Mouse (Mus musculus) myocyte (in vitro differentiated cells): ENCODE data around the gene Kazn. TPM values are rescaled to one million over a fixed set of nuclear protein-coding genes. Genes with fewer than 3 reads are reported as not detected.

Experiments
- H3K27me3 ChIP-seq: one replicate; pipeline ENCODE4 v1.6.1; 2011; ENCODE audit not compliant: control insufficient read depth, insufficient read depth, insufficient read length
- H3K36me3 ChIP-seq: one replicate; pipeline ENCODE4 v1.6.1; 2011; ENCODE audit not compliant: control insufficient read depth, insufficient read depth
- H3K4me2 ChIP-seq: one replicate; pipeline ENCODE4 v1.6.1; 2011; ENCODE audit warnings: low read depth, control low read depth
- H3K4me3 ChIP-seq: one replicate; pipeline ENCODE4 v1.5.1; 2011; ENCODE audit warnings: mild to moderate bottlenecking, control low read depth, moderate library complexity
- H3K79me2 ChIP-seq: one replicate; pipeline ENCODE4 v1.6.1; 2011; ENCODE audit not compliant: control insufficient read depth, insufficient read depth
- H3ac ChIP-seq: one replicate; pipeline ENCODE4 v1.6.1; 2011; ENCODE audit not compliant: control insufficient read depth, insufficient read length
- CEBPB ChIP-seq: IDR thresholded peaks from 2 replicates; pipeline ENCODE4 v1.6.1; 2011; ENCODE audit warnings: mild to moderate bottlenecking, moderate library complexity; ENCODE audit not compliant: poor library complexity, insufficient read depth, severe bottlenecking
- E2F4 ChIP-seq: IDR thresholded peaks from one replicate; pipeline ENCODE4 v1.6.1; 2011; ENCODE audit warnings: mild to moderate bottlenecking, control low read depth, moderate library complexity; ENCODE audit not compliant: insufficient read depth
- MAX ChIP-seq: IDR thresholded peaks from one replicate; pipeline ENCODE4 v1.6.1; 2011; ENCODE audit warnings: low read depth, mild to moderate bottlenecking, control low read depth
- MYOD1 ChIP-seq, 3 experiments: IDR thresholded peaks; one replicate each; pipeline ENCODE4 v1.6.1; 2011; ENCODE audit warnings: control low read depth in 2 of 3, low read depth in 2 of 3, mild to moderate bottlenecking in 2 of 3, moderate library complexity in 1 of 3; ENCODE audit not compliant: insufficient read length in 2 of 3, control insufficient read depth in 1 of 3
- MYOG ChIP-seq, 3 experiments: IDR thresholded peaks; one replicate each; pipeline ENCODE4 v1.6.1; 2011; ENCODE audit warnings: control low read depth in 2 of 3, low read depth in 2 of 3, mild to moderate bottlenecking in 2 of 3; ENCODE audit not compliant: insufficient read length in 2 of 3, control insufficient read depth in 1 of 3, insufficient read depth in 1 of 3
- POLR2A ChIP-seq: IDR thresholded peaks from one replicate; pipeline ENCODE4 v1.6.1; 2011; ENCODE audit warnings: low read depth, mild to moderate bottlenecking, control low read depth, moderate library complexity; ENCODE audit not compliant: insufficient read length
- POLR2AphosphoS2 ChIP-seq: IDR thresholded peaks from one replicate; pipeline ENCODE4 v1.6.1; 2011; ENCODE audit warnings: low read depth, control low read depth; ENCODE audit not compliant: insufficient read length
- REST ChIP-seq: IDR thresholded peaks from one replicate; pipeline ENCODE4 v1.6.1; 2011; ENCODE audit warnings: mild to moderate bottlenecking, control low read depth, moderate library complexity; ENCODE audit not compliant: insufficient read depth, insufficient read length
- SRF ChIP-seq: IDR thresholded peaks from one replicate; pipeline ENCODE4 v1.6.1; 2011; ENCODE audit warnings: low read depth; ENCODE audit not compliant: control insufficient read depth, insufficient read length
- TCF12 ChIP-seq: IDR thresholded peaks from one replicate; pipeline ENCODE4 v1.6.1; 2011; ENCODE audit warnings: mild to moderate bottlenecking, control low read depth; ENCODE audit not compliant: poor library complexity, insufficient read depth, severe bottlenecking
- TCF3 ChIP-seq: IDR thresholded peaks from one replicate; pipeline ENCODE4 v1.6.1; 2011; ENCODE audit warnings: low read depth, control low read depth; ENCODE audit not compliant: insufficient read length
- USF1 ChIP-seq: IDR thresholded peaks from one replicate; pipeline ENCODE4 v1.6.1; 2011; ENCODE audit warnings: low read depth, mild to moderate bottlenecking, control low read depth, moderate library complexity
- polyA plus RNA-seq: library from polyadenylated mRNA; unstranded; fragments of >200 nt; fragmentation: generic; extraction: Trizol; gene quantifications from one replicate; pipeline ENCODE4 v1.2.1, GENCODE M21; 2012; ENCODE audit warnings: missing spikeins

Kazn gene
- polyA plus RNA-seq, 1 experiment = not detected

DNA sequence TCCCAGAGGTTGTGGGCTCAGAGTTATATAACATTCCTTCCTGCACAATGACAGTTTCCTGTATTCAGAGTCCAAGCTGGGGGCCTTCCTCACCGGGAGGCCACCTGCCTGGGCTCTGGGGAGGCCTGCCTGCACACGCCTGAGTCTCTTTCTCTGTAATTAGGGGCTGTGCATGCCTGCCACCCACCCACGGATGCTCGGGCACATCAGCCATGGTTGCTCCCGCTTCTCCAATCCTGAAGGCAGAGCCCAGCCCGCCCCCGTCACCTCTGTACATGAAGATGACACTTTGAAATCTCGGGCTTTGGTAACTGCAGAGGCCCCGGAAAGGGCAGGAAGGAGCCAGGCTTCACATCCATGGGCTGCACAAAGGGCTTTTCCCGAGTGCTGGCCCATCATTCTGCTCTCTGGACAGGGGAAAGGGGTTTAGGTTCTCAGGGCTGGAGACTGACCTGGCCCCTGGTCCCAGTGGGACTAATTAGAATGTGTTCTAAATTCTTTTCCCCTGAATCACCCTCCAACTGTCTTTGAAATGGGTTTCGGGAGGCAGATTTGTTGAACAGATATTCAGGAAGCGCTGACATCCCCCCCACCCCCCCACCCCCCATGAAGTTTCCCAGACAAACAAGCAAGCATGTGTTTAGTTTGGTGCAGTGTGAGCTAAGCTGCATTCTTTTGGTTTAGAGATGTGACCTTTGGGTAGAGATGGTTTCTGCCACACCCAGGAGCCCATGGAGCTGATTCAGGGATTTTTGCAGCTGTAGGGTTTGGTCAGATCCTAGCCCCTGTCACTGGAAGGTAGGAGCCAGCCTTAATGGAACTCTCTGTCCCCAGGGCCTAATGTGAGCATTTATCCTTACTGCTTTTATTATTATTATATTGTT lies 12.5 kb upstream of the Kazn start:
- no peak overlapping the region for H3ac ChIP-seq
- no peaks in the 10 kb centered on the region for H3K27me3 ChIP-seq
- no peak overlapping the region for H3K4me2 ChIP-seq
- no peaks in the 10 kb centered on the region for H3K36me3 ChIP-seq
- H3K4me3 ChIP-seq = no peak overlapping the region
- TF ChIP-seq MAX (no peak), POLR2AphosphoS2 (no peak), E2F4 (no peak), SRF (no peak), USF1 (no peak), POLR2A (no peak)
- no peaks in the 10 kb centered on the region for H3K79me2 ChIP-seq

DNA sequence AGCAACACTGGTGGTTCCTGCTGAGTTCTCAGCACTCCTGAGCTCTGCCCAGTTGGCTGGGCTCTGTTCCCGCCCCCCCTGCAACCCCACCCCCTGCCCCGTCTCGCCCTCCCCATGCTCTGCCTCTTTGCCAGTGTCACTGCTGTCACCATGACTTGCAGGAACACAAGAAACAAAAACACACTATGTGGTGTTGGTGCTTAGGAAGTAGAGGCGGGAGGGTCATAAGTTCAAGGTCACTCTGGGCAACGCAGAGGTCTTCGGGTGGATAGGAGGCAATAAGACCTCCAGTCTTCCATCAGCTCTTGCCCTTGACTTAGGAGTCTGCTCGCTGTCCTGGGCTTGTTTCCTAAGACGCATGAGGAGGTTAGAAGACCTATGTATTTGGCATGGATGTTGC lies 10.9 kb upstream of the Kazn start:
- Histone ChIP-seq H3K79me2 (no peaks in the 10 kb centered on the region), H3K36me3 (no peaks in the 10 kb centered on the region), H3K4me2 (no peak overlapping the region), H3ac (no peak overlapping the region), H3K27me3 (no peaks in the 10 kb centered on the region), H3K4me3 (no peak overlapping the region)
- TF ChIP-seq TCF12 = no peak
- TF ChIP-seq MAX = no peak
- TF ChIP-seq POLR2A = no peak
- no peak for TF ChIP-seq SRF
- no peak for TF ChIP-seq E2F4
- no peak for TF ChIP-seq CEBPB
- TF ChIP-seq USF1 = no peak
- no peak for TF ChIP-seq REST
- TF ChIP-seq TCF3 = no peak
- TF ChIP-seq MYOD1 (IDR thresholded peaks at IDR 0.05; ENCODE audit: control insufficient read depth in 1 of 3, insufficient read length in 2 of 3, low read depth in 2 of 3) = no peak
- TF ChIP-seq POLR2AphosphoS2 = no peak
- TF ChIP-seq MYOG (IDR thresholded peaks at IDR 0.05; ENCODE audit: control insufficient read depth in 1 of 3, insufficient read depth in 1 of 3, insufficient read length in 2 of 3, low read depth in 2 of 3) = no peak

DNA sequence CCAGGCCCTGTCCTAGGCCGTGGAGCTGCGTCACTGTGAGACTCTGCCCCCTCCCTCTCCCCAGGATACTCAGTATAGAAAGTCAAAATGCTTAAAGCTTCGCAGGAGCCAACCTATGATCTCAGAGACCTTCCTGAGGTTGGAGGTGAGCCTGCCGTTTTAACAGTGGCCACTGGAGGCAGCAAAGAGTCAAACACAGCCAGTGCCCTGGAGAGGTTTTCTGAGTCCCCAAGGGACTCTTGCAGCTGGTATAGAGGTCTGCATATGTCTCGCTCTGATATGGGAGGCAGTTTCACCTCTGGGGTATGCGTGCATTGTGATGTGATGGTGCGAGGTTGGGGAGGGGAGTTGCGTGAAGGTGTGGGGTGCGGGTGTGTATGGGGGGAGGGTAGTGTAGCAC lies 10.2 kb upstream of the Kazn start:
- Histone ChIP-seq H3K36me3 (no peaks in the 10 kb centered on the region), H3K79me2 (no peaks in the 10 kb centered on the region), H3K4me2 (no peak overlapping the region), H3ac (no peak overlapping the region), H3K27me3 (no peaks in the 10 kb centered on the region), H3K4me3 (no peak overlapping the region)
- no peak for TF ChIP-seq CEBPB
- TF ChIP-seq TCF12 = no peak
- TF ChIP-seq USF1 = no peak
- no peak for TF ChIP-seq SRF
- TF ChIP-seq POLR2AphosphoS2 = no peak
- TF ChIP-seq REST = no peak
- TF ChIP-seq POLR2A = no peak
- no peak for TF ChIP-seq TCF3
- no peak for TF ChIP-seq MAX
- no peak for TF ChIP-seq MYOG (IDR thresholded peaks at IDR 0.05; ENCODE audit: control insufficient read depth in 1 of 3, insufficient read depth in 1 of 3, insufficient read length in 2 of 3, low read depth in 2 of 3)
- no peak for TF ChIP-seq E2F4
- TF ChIP-seq MYOD1 (IDR thresholded peaks at IDR 0.05; ENCODE audit: control insufficient read depth in 1 of 3, insufficient read length in 2 of 3, low read depth in 2 of 3) = no peak

DNA sequence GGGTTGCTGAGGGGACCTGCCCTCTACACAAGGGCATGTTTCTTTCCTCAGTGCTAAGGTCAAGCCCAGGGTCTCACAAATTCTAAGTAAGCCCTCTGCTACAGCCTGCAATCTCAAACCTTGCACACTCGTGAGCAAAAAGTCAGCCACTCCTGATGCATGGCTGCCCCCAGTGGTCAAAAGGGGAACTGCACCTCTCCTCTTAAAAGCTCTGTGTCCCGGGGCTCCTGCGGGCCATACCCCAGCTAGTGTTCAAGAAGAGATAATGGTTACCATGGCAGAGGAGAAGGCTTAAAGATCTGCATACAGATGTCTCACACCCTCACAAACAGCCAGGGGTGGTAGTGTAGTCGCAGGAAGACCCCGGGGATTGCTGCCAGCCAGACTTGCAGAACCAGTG lies 9.2 kb upstream of the Kazn start:
- no peak overlapping the region for H3K4me2 ChIP-seq
- no peak overlapping the region for H3K4me3 ChIP-seq
- H3K27me3 ChIP-seq = no peaks in the 10 kb centered on the region
- TF ChIP-seq TCF3 (no peak), MYOD1 (IDR thresholded peaks at IDR 0.05; ENCODE audit: control insufficient read depth in 1 of 3, insufficient read length in 2 of 3, low read depth in 2 of 3) (no peak), SRF (no peak), USF1 (no peak), MAX (no peak), REST (no peak), POLR2A (no peak), POLR2AphosphoS2 (no peak), E2F4 (no peak), CEBPB (no peak), TCF12 (no peak), MYOG (IDR thresholded peaks at IDR 0.05; ENCODE audit: control insufficient read depth in 1 of 3, insufficient read depth in 1 of 3, insufficient read length in 2 of 3, low read depth in 2 of 3) (no peak)
- no peaks in the 10 kb centered on the region for H3K79me2 ChIP-seq
- H3ac ChIP-seq = no peak overlapping the region
- H3K36me3 ChIP-seq = no peaks in the 10 kb centered on the region

DNA sequence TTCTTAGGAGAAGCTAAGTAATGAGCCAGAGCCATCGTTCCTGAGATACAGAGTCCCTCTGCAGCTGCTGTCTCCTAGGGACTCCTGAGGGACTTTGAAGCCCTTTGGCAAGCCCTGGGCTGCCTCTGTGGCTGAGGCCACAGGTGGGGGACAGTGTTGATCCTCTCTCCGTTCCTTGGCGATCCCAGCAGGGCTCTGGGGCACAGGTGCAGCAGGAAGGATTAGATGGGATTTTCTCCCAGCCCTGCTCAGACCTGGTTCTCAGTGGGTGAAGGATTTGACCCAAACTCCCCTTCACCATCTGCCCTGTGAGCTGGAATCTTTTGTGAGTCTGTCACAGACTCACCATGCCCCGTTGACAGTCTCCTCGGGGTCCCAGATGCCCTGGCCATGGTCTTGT lies 7.5 kb upstream of the Kazn start:
- no peaks in the 10 kb centered on the region for H3K27me3 ChIP-seq
- no peak for TF ChIP-seq CEBPB
- TF ChIP-seq E2F4 = no peak
- no peak for TF ChIP-seq MYOG (IDR thresholded peaks at IDR 0.05; ENCODE audit: control insufficient read depth in 1 of 3, insufficient read depth in 1 of 3, insufficient read length in 2 of 3, low read depth in 2 of 3)
- no peak for TF ChIP-seq TCF3
- no peak for TF ChIP-seq SRF
- TF ChIP-seq TCF12 = no peak
- TF ChIP-seq POLR2AphosphoS2 = no peak
- no peak for TF ChIP-seq USF1
- no peak for TF ChIP-seq POLR2A
- TF ChIP-seq REST = no peak
- no peaks in the 10 kb centered on the region for H3K36me3 ChIP-seq
- H3ac ChIP-seq = no peak overlapping the region
- no peak overlapping the region for H3K4me2 ChIP-seq
- H3K79me2 ChIP-seq = no peaks in the 10 kb centered on the region
- no peak overlapping the region for H3K4me3 ChIP-seq
